ENCODE assay signal across 23 mouse cellular contexts in genomic region chr2:24562547-24563290, GRCm38 (mm10).
DNase-seq lines count a peak whose midpoint lies in the region; ATAC-seq and TF ChIP-seq lines count a peak whose summit lies in the region.
"Had no signal": no experiment of that assay in that cellular context is flagged by ENCODE, and none has a peak within 500 bp of the region (broad histone marks: within the 10 kb centered on the region; RNA-seq: fewer than 3 reads in every experiment).

No protein-coding gene starts in this region.

- H3ac ChIP-seq in C2C12 (ENCODE audit: control insufficient read depth, insufficient read length, low read depth) = no peak overlapping the region

- 53% methylated on average over 7 of the region's 7 CpGs for WGBS in kidney, postnatal 0 days
- 61% methylated on average over 7 of the region's 7 CpGs for WGBS in stomach, embryonic 15.5 days

- no peak overlapping the region for H3K27ac ChIP-seq in kidney, postnatal 0 days
- peak overlapping the region; percentile 49; the same call in 1 of the 2 replicates for H3K27ac ChIP-seq in stomach, embryonic 15.5 days
- H3K27ac ChIP-seq: embryonic facial prominence, embryonic 12.5 days; forebrain, embryonic 10.5 days; heart, embryonic 13.5 days; midbrain, embryonic 10.5 days; neural tube, embryonic 15.5 days had no signal

- H3K4me2 ChIP-seq in kidney, postnatal 0 days (ENCODE audit: low read length) = no peak overlapping the region
- no peak overlapping the region for H3K4me2 ChIP-seq in stomach, embryonic 15.5 days
- H3K4me2 ChIP-seq: embryonic facial prominence, embryonic 12.5 days; heart, embryonic 13.5 days; neural tube, embryonic 15.5 days had no signal

- ATAC-seq in kidney, postnatal 0 days (replicated peaks; ENCODE audit: low FRiP score, low read depth) = no peak; the same call in 1 of the 2 replicates
- no peak for ATAC-seq in stomach, embryonic 15.5 days (ENCODE audit: insufficient read depth, low FRiP score, low read depth)
- ATAC-seq: hindbrain, embryonic 16.5 days had no signal

- H3K27me3 ChIP-seq in kidney, postnatal 0 days (ENCODE audit: insufficient read depth, low read length) = no peaks in the 10 kb centered on the region
- no peaks in the 10 kb centered on the region for H3K27me3 ChIP-seq in C2C12 (ENCODE audit: control insufficient read depth, insufficient read depth, insufficient read length)
- H3K27me3 ChIP-seq in stomach, embryonic 15.5 days (replicated peaks) = no peaks in the 10 kb centered on the region
- H3K27me3 ChIP-seq: embryonic facial prominence, embryonic 12.5 days; neural tube, embryonic 15.5 days had no signal

- no peaks in the 10 kb centered on the region for H3K79me3 ChIP-seq in C2C12 (ENCODE audit: low read depth)

- no peaks in the 10 kb centered on the region for H3K9me3 ChIP-seq in kidney, postnatal 0 days (replicated peaks; ENCODE audit: low read length)
- no peaks in the 10 kb centered on the region for H3K9me3 ChIP-seq in stomach, embryonic 15.5 days
- H3K9me3 ChIP-seq: embryonic facial prominence, embryonic 12.5 days; forebrain, embryonic 10.5 days; heart, embryonic 13.5 days; midbrain, embryonic 10.5 days; neural tube, embryonic 15.5 days had no signal

- H3K4me3 ChIP-seq in kidney, postnatal 0 days (replicated peaks; ENCODE audit: low read depth, low read length) = no peak overlapping the region
- no peak overlapping the region for H3K4me3 ChIP-seq in C2C12 (ENCODE audit: insufficient read depth, poor library complexity, severe bottlenecking)
- H3K4me3 ChIP-seq in stomach, embryonic 15.5 days (replicated peaks) = no peak overlapping the region
- H3K4me3 ChIP-seq: embryonic facial prominence, embryonic 12.5 days; forebrain, embryonic 10.5 days; heart, embryonic 13.5 days; midbrain, embryonic 10.5 days; neural tube, embryonic 15.5 days had no signal

- peak; percentile 19 for DNase-seq in kidney, postnatal 0 days (ENCODE audit: low spot score)
- DNase-seq in kidney, adult 11 months = no peak
- peak; percentile 9 for DNase-seq in adrenal gland, postnatal 10 days
- no peak for DNase-seq in left cerebral cortex, adult 8-10 months (ENCODE audit: low spot score in 2 of 2)
- no peak for DNase-seq in cerebellum, postnatal 36 days
- DNase-seq in layer of hippocampus, adult 18-20 months (ENCODE audit: low spot score in 2 of 2) = no peak
- DNase-seq: cerebellum, adult 11-12 months; heart, adult 11 months; heart, postnatal 36 days; kidney, adult 18-20 months; liver; lung, adult 18-20 months; lung, postnatal 4 days; right cerebral cortex, postnatal 25 days; thymus, adult 18-20 months had no signal

- no peak overlapping the region for H3K9ac ChIP-seq in kidney, postnatal 0 days (ENCODE audit: low read depth, low read length)
- no peak overlapping the region for H3K9ac ChIP-seq in stomach, embryonic 15.5 days
- H3K9ac ChIP-seq: embryonic facial prominence, embryonic 12.5 days; heart, embryonic 13.5 days; neural tube, embryonic 15.5 days had no signal

- no peak for TF ChIP-seq CTCF in kidney, postnatal 0 days (IDR thresholded peaks at IDR 0.05; ENCODE audit: low read depth)
- TF ChIP-seq CTCF in C2C12 (IDR thresholded peaks at IDR 0.05; ENCODE audit: control insufficient read depth, insufficient read depth, insufficient read length) = no peak

- no peaks in the 10 kb centered on the region for H3K4me1 ChIP-seq in kidney, postnatal 0 days (replicated peaks; ENCODE audit: insufficient read depth, low read length)
- H3K4me1 ChIP-seq in stomach, embryonic 15.5 days = no peaks in the 10 kb centered on the region
- H3K4me1 ChIP-seq: embryonic facial prominence, embryonic 12.5 days; forebrain, embryonic 10.5 days; heart, embryonic 13.5 days; midbrain, embryonic 10.5 days had no signal

- no peaks in the 10 kb centered on the region for H3K79me2 ChIP-seq in C2C12 (ENCODE audit: control insufficient read depth, insufficient read depth)

- H3K36me3 ChIP-seq in kidney, postnatal 0 days (ENCODE audit: insufficient read depth, low read length) = no peaks in the 10 kb centered on the region
- no peaks in the 10 kb centered on the region for H3K36me3 ChIP-seq in C2C12 (ENCODE audit: control insufficient read depth, insufficient read depth)
- no peaks in the 10 kb centered on the region for H3K36me3 ChIP-seq in stomach, embryonic 15.5 days
- H3K36me3 ChIP-seq: embryonic facial prominence, embryonic 12.5 days; forebrain, embryonic 10.5 days; heart, embryonic 13.5 days; midbrain, embryonic 10.5 days; neural tube, embryonic 15.5 days had no signal

TF ChIP-seq in C2C12, 6 proteins besides CTCF, POLR2A, EP300 and RAD21:
- TF ChIP-seq FOSL1 (IDR thresholded peaks at IDR 0.05; ENCODE audit: insufficient read depth, low read length, poor library complexity, severe bottlenecking) (peak; percentile 71), USF1 (IDR thresholded peaks at IDR 0.05; ENCODE audit: low read depth) (no peak), MYOD1 (IDR thresholded peaks at IDR 0.05; ENCODE audit: control insufficient read depth, insufficient read length, low read depth) (no peak), MAX (IDR thresholded peaks at IDR 0.05) (peak; percentile 94), CEBPB (IDR thresholded peaks at IDR 0.05; ENCODE audit: low read depth) (no peak), MYOG (IDR thresholded peaks at IDR 0.05; ENCODE audit: control insufficient read depth, extremely low read depth, insufficient read length) (no peak)

Comparison
In these comparisons a context has a peak if more than half of its experiments do, and no peak if none do; other contexts are left out.
1. DNase-seq: peak in kidney, postnatal 0 days (single experiment) and adrenal gland, postnatal 10 days (single experiment); none in kidney, adult 11 months (single experiment), left cerebral cortex, adult 8-10 months (0 of 2), cerebellum, postnatal 36 days (0 of 2) and layer of hippocampus, adult 18-20 months (0 of 2).